Mouse (Mus musculus): Measurements from ENCODE around the gene Apoc4. TPM values are rescaled to one million over a fixed set of nuclear protein-coding genes. Genes with fewer than 3 reads are reported as not detected.

Gene Apoc4
- polyA plus RNA-seq, 1 experiment from 2014 or later: not detected

- no peak overlapping the region for H3K9ac ChIP-seq
- no peak overlapping the region for H3K4me2 ChIP-seq
- WGBS: 94% methylated on average over 15 of the region's 15 CpGs
- H3K4me3 ChIP-seq: no peak overlapping the region
- peaks cover 6% of the 10 kb centered on the region; the same call in 1 of the 2 replicates for H3K4me1 ChIP-seq (replicated peaks)
- H3K36me3 ChIP-seq: peaks cover 60% of the 10 kb centered on the region
- H3K27ac ChIP-seq (replicated peaks): no peak overlapping the region
- H3K9me3 ChIP-seq: no peaks in the 10 kb centered on the region
- H3K27me3 ChIP-seq: no peaks in the 10 kb centered on the region
- ATAC-seq (ENCODE audit: low FRiP score, low read depth): no peak
Measured at GRCm38 (mm10) chr7:19633855-19634254, 47.4 kb downstream of the Apoc4 start.

GRCm38 (mm10) chr7:19633197-19633596 lies 48.1 kb downstream of the Apoc4 start:
- peaks cover 7% of the 10 kb centered on the region for H3K4me1 ChIP-seq (replicated peaks)
- no peaks in the 10 kb centered on the region for H3K27me3 ChIP-seq
- H3K27ac ChIP-seq (replicated peaks): no peak overlapping the region
- peaks cover 53% of the 10 kb centered on the region for H3K36me3 ChIP-seq
- 94% methylated on average over 17 of the region's 17 CpGs for WGBS
- H3K9ac ChIP-seq: no peak overlapping the region
- no peak overlapping the region for H3K4me3 ChIP-seq
- ATAC-seq (ENCODE audit: low FRiP score, low read depth): no peak
- H3K9me3 ChIP-seq: no peaks in the 10 kb centered on the region
- H3K4me2 ChIP-seq: no peak overlapping the region

DNA sequence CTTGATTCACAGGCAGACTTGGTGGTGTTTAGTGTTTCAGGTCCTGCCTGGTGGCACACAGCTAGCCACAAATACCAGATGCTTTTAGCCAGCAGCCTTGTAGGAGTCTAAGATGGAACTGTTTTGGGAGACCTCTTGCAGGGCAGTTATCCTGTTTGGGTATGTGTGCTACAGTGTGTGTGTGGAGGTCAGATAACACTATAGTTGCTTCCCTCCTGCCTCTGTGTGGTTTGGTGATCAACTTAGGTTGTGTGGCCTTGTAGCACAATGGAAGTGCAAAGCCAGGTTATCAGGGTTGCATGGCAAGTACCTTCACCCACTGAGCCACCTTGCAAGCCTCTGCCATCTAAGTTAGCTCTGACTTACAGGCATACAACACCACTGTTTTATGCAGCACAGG lies 48.6 kb downstream of the Apoc4 start:
- no peak for ATAC-seq (ENCODE audit: low FRiP score, low read depth)
- peaks cover 48% of the 10 kb centered on the region for H3K36me3 ChIP-seq

GRCm38 (mm10) chr7:19632275-19632674 lies 49.0 kb downstream of the Apoc4 start:
- Histone ChIP-seq H3K4me2 (no peak overlapping the region), H3K4me1 (replicated peaks) (peaks cover 13% of the 10 kb centered on the region), H3K4me3 (no peak overlapping the region), H3K9me3 (no peaks in the 10 kb centered on the region), H3K27me3 (no peaks in the 10 kb centered on the region), H3K9ac (no peak overlapping the region), H3K27ac (replicated peaks) (no peak overlapping the region), H3K36me3 (peaks cover 44% of the 10 kb centered on the region)
- no peak for ATAC-seq (ENCODE audit: low FRiP score, low read depth)

More for the DNA sequence above, 48.6 kb downstream of the Apoc4 start:
- peaks cover 12% of the 10 kb centered on the region for H3K4me1 ChIP-seq (replicated peaks)
- no peak overlapping the region for H3K27ac ChIP-seq (replicated peaks)
- H3K4me2 ChIP-seq: no peak overlapping the region
- H3K4me3 ChIP-seq: no peak overlapping the region
- H3K9ac ChIP-seq: no peak overlapping the region
- no peaks in the 10 kb centered on the region for H3K27me3 ChIP-seq
- no peaks in the 10 kb centered on the region for H3K9me3 ChIP-seq

DNA sequence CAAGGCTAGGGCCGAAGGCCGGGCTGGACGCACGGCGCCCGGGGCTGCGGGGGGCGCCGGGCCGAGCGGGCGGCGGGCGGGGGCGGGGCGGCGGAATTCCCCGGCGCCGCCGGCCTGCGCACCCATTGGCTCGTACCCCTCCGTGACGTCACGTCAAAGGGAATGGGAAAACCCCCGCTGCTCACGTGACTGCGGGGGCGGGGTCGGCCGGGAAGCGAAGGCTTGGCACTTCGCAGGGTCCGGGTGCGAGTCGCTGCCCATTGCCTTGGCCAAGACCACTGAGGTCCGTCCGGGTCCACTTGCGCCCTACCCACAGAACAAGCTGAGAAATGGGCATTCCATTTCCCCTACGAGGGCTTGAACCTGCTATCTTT lies 51.9 kb downstream of the Apoc4 start, which contains the start of gene Relb:
Gene Relb (minus strand): TSS at position 78 of the 374 bp plus-strand sequence.
- H3K36me3 ChIP-seq: peaks cover 15% of the 10 kb centered on the region
- no peaks in the 10 kb centered on the region for H3K9me3 ChIP-seq
- peak; percentile 76 for ATAC-seq (ENCODE audit: low FRiP score, low read depth)
- under 1% methylated on average over 40 of the region's 41 CpGs for WGBS
- peak within 1 kb of the TSS; percentile 71 for H3K27ac ChIP-seq (replicated peaks)
- peak within 1 kb of the TSS; percentile 41 for H3K9ac ChIP-seq
- peak within 1 kb of the TSS; percentile 58 for H3K4me3 ChIP-seq
- peak within 1 kb of the TSS; percentile 85 for H3K4me2 ChIP-seq
- peaks cover 13% of the 10 kb centered on the region for H3K4me1 ChIP-seq (replicated peaks)
- no peaks in the 10 kb centered on the region for H3K27me3 ChIP-seq

DNA sequence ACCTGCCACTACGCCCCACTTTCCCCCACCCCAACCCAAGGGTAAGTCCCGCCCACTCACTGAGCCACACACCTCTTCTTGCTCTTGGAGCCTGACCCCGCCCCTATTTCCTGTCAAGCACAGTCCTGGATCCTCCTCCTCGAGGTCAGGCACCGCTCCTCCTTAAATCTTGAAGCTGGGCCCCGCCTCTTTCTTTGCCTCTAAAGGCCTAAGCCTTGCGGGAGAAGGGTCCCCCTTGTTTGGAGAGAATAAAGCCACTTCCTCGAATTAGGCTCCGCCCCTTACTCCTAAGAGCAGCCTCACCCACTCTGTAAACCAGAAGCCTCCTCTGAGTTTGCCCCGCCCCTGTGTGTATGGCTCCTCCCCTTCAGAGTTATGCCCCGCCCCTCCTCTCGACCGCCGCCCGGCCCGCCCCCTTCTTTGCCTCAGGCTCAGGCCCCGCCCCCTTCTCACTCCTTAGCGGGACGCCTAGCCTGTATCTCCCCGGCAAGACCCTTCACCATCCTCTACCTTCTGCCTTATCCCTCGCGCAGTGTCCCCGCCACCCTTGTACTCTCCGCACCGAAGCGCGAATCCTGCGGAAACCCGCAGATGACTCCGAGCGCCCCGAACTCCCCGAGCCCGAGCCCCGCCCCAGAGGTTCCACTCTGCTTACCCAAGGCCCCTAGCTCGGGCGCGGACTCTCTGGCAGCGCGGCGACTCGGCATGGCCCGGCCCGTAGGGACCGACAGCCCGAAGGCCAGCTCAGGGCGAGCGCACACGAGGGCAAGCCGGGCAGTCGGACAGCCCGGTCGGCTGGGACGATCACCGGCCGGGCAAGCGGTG lies 52.5 kb downstream of the Apoc4 start:
- Histone ChIP-seq H3K4me2 (peak overlapping the region; percentile 85), H3K27ac (replicated peaks) (peak overlapping the region; percentile 71), H3K4me1 (replicated peaks) (peaks cover 13% of the 10 kb centered on the region), H3K36me3 (peaks cover 9% of the 10 kb centered on the region), H3K4me3 (peak overlapping the region; percentile 58), H3K27me3 (no peaks in the 10 kb centered on the region), H3K9me3 (no peaks in the 10 kb centered on the region), H3K9ac (peak overlapping the region; percentile 41)
- ATAC-seq (ENCODE audit: low FRiP score, low read depth): peak; percentile 88
- WGBS: under 1% methylated on average over 57 of the region's 57 CpGs

GRCm38 (mm10) chr7:19628192-19628535 lies 53.1 kb downstream of the Apoc4 start:
- Histone ChIP-seq H3K27ac (replicated peaks) (peak overlapping the region; percentile 57; the same call in 1 of the 2 replicates), H3K4me1 (replicated peaks) (peaks cover 13% of the 10 kb centered on the region), H3K27me3 (no peaks in the 10 kb centered on the region), H3K4me3 (peak overlapping the region; percentile 58), H3K4me2 (peak overlapping the region; percentile 85), H3K9me3 (no peaks in the 10 kb centered on the region), H3K36me3 (peaks cover 5% of the 10 kb centered on the region; the same call in 1 of the 2 replicates), H3K9ac (peak overlapping the region; percentile 41; the same call in 1 of the 2 replicates)
- 17% methylated on average over 17 of the region's 17 CpGs for WGBS
- no peak for ATAC-seq (ENCODE audit: low FRiP score, low read depth)

Other genes with a start within 250 kb of the Apoc4 start
- 18.4 and 18.7 TPM in 2 replicates for gene Mark4, start 222.7 kb downstream of the Apoc4 start, polyA plus RNA-seq (2015; fragmentation: Nextera tagmentation; extraction: Ambion mirVana)
- gene Exoc3l2, start 218.1 kb downstream of the Apoc4 start, polyA plus RNA-seq (2015; fragmentation: Nextera tagmentation; extraction: Ambion mirVana): 0.76 and 0.82 TPM in 2 replicates
- 4.5 and 4.8 TPM in 2 replicates for gene Bloc1s3, start 173.1 kb downstream of the Apoc4 start, polyA plus RNA-seq (2015; fragmentation: Nextera tagmentation; extraction: Ambion mirVana)
- gene Trappc6a, start 173.1 kb downstream of the Apoc4 start, polyA plus RNA-seq (2015; fragmentation: Nextera tagmentation; extraction: Ambion mirVana): 39.4 and 41.4 TPM in 2 replicates
- gene Nkpd1, start 163.6 kb downstream of the Apoc4 start, polyA plus RNA-seq (2015; fragmentation: Nextera tagmentation; extraction: Ambion mirVana): 1.1 and 1.2 TPM in 2 replicates
- gene Ppp1r37, start 118.4 kb downstream of the Apoc4 start, polyA plus RNA-seq (2015; fragmentation: Nextera tagmentation; extraction: Ambion mirVana): 42.5 and 46.6 TPM in 2 replicates
- gene Zfp296, start 104.2 kb downstream of the Apoc4 start, polyA plus RNA-seq (2015; fragmentation: Nextera tagmentation; extraction: Ambion mirVana): 0.19 and 0.47 TPM in 2 replicates
- 152 TPM in 2 replicates for gene Gemin7, start 103.9 kb downstream of the Apoc4 start, polyA plus RNA-seq (2015; fragmentation: Nextera tagmentation; extraction: Ambion mirVana)
- gene Clasrp, start 77.0 kb downstream of the Apoc4 start, polyA plus RNA-seq (2015; fragmentation: Nextera tagmentation; extraction: Ambion mirVana): 56.0 and 60.7 TPM in 2 replicates
- 7.0 and 7.2 TPM in 2 replicates for gene Relb, start 52.0 kb downstream of the Apoc4 start, polyA plus RNA-seq (2015; fragmentation: Nextera tagmentation; extraction: Ambion mirVana)
- gene Clptm1, start 16.4 kb downstream of the Apoc4 start, polyA plus RNA-seq (2015; fragmentation: Nextera tagmentation; extraction: Ambion mirVana): 134 and 143 TPM in 2 replicates
- gene Apoc2, start 3.5 kb downstream of the Apoc4 start, polyA plus RNA-seq (2015; fragmentation: Nextera tagmentation; extraction: Ambion mirVana): 0.58 and 1.1 TPM in 2 replicates
- gene Gm44805, start 56 bp downstream of the Apoc4 start, polyA plus RNA-seq (2015; fragmentation: Nextera tagmentation; extraction: Ambion mirVana): not detected in 2 replicates
- 1.9 and 2.3 TPM in 2 replicates for gene Apoc1, start 11.2 kb upstream of the Apoc4 start, polyA plus RNA-seq (2015; fragmentation: Nextera tagmentation; extraction: Ambion mirVana)
- gene Apoe, start 17.7 kb upstream of the Apoc4 start, polyA plus RNA-seq (2015; fragmentation: Nextera tagmentation; extraction: Ambion mirVana): 624 and 744 TPM in 2 replicates
- gene Tomm40, start 34.0 kb upstream of the Apoc4 start, polyA plus RNA-seq (2015; fragmentation: Nextera tagmentation; extraction: Ambion mirVana): 155 and 158 TPM in 2 replicates
- gene Nectin2, start 69.0 kb upstream of the Apoc4 start, polyA plus RNA-seq (2015; fragmentation: Nextera tagmentation; extraction: Ambion mirVana): 58.9 and 60.4 TPM in 2 replicates
- 20.0 and 20.7 TPM in 2 replicates for gene Bcam, start 89.5 kb upstream of the Apoc4 start, polyA plus RNA-seq (2015; fragmentation: Nextera tagmentation; extraction: Ambion mirVana)
- gene Cblc, start 115.3 kb upstream of the Apoc4 start, polyA plus RNA-seq (2015; fragmentation: Nextera tagmentation; extraction: Ambion mirVana): 0.37 TPM in 1 of 2 replicates, not detected in the other
- gene Bcl3, start 141.3 kb upstream of the Apoc4 start, polyA plus RNA-seq (2015; fragmentation: Nextera tagmentation; extraction: Ambion mirVana): 0.92 and 1.4 TPM in 2 replicates
- gene Gm19345, start 170.5 kb upstream of the Apoc4 start, polyA plus RNA-seq (2015; fragmentation: Nextera tagmentation; extraction: Ambion mirVana): 15.7 and 17.1 TPM in 2 replicates
- 0.92 and 2.0 TPM in 2 replicates for gene Ceacam16, start 179.8 kb upstream of the Apoc4 start, polyA plus RNA-seq (2015; fragmentation: Nextera tagmentation; extraction: Ambion mirVana)
- gene Ceacam19, start 206.5 kb upstream of the Apoc4 start, polyA plus RNA-seq (2015; fragmentation: Nextera tagmentation; extraction: Ambion mirVana): not detected in 2 replicates
- 9.6 and 10.0 TPM in 2 replicates for gene Pvr, start 239.7 kb upstream of the Apoc4 start, polyA plus RNA-seq (2015; fragmentation: Nextera tagmentation; extraction: Ambion mirVana)

Measured in hindbrain, embryonic 15.5 days (tissue).